Mouse (Mus musculus): ENCODE data around the gene Lin7a.

Lin7a gene

DNA sequence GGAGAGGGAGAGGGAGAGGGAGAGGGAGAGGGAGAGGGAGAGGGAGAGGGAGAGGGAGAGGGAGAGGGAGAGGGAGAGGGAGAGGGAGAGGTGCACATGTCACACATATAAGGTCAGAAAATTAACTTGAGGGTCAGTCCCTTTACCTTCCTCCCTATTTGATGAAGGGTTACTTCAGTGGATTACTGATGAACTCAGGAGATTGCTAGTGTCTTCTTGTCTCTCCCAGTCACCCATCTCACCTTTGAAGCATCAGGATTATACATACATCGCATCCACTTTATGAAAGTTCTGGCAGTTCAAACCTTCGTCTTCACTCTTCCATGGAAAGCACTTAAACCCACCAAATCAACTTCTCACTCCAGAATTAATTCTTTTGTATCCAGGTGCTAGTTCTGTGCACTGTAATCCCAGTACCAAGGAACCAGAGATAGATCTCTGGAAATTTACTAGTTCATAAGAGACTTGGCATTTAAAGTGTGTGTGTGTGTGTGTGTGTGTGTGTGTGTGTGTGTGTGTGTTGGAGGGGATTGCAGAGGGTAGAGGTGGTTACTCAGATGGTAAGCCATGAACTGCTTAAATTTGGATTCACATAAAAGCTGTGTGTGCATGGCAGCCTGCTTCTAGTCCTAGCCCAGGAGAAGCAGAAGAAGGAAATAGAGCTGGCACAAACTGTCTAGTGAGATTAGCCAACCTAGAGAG, 19.5 kb upstream of the Lin7a start:
- DNase-seq (ENCODE audit: low spot score): no peak

DNA sequence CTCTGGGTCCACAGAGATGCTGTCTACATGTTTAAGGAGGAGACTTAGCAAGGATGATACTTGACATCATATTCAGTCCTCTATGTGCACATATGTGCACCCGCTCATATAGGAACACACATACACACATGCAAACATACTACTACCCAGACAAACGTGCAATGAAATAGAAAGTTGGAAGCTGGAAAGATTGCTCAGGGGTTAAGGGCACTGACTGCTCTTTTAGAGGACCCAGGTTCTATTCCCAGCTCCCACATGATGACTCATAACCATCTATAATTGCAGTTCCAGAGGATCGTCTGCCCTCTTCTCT, 19.0 kb upstream of the Lin7a start:
- no peak for DNase-seq (ENCODE audit: low spot score)

DNA sequence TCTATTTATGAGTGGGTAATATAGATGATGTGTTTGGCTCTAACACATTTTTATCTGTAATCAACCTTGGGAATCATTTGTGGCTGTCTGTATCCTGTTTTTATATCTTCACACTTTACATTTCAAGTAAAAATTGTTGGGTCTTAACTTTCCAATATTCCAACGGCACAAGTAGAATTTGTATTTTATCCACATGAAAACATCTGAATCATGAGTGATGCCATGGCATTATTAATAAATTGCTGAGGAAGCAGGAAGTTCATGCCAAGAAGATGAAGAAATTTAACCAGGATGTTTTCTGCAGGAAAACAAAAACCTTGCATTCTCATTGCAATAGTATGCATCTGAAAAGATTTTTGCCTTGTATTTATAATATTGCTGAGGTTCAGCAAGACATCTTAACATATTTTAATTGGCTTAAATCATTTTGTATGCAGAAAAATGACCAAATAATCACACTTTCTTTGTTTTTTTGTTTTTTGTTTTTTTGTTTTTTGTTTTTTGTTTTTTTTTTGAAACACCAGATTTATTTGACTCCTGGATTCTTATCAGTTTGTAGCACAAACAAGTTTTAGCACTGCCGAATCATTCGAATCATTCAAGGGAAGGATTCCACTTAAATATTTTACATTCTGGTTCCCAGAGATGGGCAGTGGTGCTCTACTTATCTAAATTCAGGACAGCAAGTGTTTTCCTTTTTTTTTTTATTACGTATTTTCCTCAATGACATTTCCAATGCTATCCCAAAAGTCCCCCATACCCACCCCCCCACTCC, 18.1 kb upstream of the Lin7a start:
- DNase-seq (ENCODE audit: low spot score): no peak

GRCm38 (mm10) chr10:107254656-107255055, 16.8 kb upstream of the Lin7a start:
- DNase-seq (ENCODE audit: low spot score): no peak

DNA sequence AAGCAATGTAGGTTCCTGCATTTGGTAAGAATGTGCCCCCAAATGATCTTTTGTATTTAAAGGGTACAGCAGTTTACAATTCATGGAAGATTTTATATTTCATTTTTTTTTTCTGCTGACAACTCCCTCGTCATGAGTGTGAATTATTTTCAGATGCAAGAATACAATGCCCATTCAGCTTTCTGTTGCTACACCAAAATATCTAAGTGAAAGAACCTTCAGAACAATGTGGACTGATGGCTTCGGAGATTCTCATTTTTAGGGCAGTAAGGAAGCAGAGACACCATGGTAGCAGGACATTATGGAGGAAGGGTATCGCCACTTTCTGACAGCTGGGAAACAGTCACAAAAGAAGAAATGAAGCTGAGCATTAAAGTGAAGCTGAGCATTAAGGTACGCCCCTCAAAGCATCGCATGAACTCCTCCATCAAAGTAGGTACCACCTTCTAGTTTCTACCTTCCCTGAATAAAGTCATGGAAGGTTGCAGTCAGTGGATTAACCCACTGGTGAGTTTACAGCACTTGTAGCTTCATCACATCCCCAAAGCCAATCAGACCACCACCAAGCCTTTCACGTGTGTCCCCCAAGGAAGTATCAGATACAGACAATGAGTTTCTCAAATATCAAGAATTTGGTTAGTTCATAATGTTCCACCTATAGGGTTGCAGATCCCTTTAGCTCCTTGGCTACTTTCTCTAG, 16.0 kb upstream of the Lin7a start:
- DNase-seq (ENCODE audit: low spot score): no peak

DNA sequence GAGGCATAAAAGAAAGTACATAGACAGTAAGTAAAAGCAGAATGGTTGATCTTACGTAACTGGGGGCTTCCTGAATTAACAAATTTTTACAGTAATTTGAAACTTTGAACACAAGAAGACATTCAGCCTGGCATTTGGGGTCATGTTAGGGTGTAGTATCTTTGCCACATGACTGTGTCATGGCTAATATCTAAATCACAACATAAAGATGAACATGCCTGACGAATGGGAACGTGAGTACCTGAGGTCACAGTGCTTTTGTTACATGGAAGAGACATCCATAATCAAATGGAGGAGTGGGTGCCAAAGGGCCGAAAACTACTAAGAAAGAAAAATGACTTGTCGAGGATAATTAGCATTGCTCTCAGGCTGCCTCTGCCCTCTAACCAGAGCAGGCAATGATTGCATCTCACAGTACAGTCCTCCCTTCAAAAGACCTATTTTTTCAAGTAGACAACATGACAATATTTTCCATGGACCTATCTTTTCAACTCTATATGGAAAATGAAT, 15.0 kb upstream of the Lin7a start:
- DNase-seq (ENCODE audit: low spot score): no peak

GRCm38 (mm10) chr10:107260428-107260827, 11.1 kb upstream of the Lin7a start:
- no peak for DNase-seq (ENCODE audit: low spot score)

GRCm38 (mm10) chr10:107272131-107272803, 781 bp downstream of the Lin7a start:
- no peak for DNase-seq (ENCODE audit: low spot score)

DNA sequence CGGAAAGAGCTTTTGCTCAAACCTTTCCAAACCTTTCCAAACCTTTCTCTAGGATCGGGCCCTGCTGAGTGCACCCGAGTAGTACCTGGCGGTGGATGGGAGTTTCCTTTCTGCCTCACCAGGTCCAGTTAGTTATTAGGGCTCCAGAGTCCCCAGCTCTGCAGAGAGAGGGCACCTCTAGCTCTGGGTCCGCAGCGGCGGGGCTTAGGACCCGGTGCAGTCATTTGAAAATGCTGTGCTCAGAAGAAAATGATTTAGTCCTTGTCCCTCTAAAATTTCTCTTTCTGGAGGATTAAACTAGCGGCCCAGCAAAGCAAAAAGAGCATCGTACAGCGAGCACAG, 1.3 kb downstream of the Lin7a start:
- no peak for DNase-seq (ENCODE audit: low spot score)

GRCm38 (mm10) chr10:107273848-107274247, 2.4 kb downstream of the Lin7a start:
- DNase-seq (ENCODE audit: low spot score): no peak

GRCm38 (mm10) chr10:107274785-107275184, 3.3 kb downstream of the Lin7a start:
- DNase-seq (ENCODE audit: low spot score): no peak

- peak; percentile 44 for DNase-seq (ENCODE audit: low spot score)
Measured at GRCm38 (mm10) chr10:107276647-107277046, 5.2 kb downstream of the Lin7a start.

- DNase-seq (ENCODE audit: low spot score): no peak
Measured at GRCm38 (mm10) chr10:107293934-107294664, 22.6 kb downstream of the Lin7a start.

DNA sequence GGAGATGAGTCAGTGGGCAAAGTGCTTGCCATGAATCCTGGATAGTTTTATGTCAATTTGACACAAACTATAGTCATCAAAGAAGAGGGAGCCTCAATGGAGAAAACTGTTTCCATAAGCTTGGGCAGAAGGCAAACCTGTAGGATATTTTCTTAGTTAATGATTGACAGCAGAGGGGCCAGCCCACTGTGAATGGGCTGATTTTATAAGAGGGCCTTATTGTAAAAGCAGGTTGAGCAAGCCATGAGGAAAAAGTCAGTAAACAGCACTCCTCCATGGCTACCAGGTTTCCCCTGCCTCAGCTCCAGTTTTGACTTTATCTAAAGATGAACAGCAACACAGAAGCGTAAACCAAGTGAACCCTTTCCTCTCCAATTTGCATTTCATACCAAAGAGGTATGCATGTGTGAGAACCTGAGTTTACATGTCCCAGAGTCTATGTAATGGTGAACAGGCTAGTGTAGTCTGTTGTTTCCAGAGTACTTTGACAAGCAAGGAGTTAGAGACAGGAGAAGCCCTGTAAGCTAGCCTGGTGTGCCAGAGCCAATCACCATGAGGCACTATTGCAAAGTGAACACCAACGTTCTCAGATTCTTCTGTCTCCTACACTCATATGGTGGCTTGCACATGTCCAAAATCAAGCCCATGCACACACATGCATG, 29.2 kb downstream of the Lin7a start:
- DNase-seq (ENCODE audit: low spot score): no peak

DNA sequence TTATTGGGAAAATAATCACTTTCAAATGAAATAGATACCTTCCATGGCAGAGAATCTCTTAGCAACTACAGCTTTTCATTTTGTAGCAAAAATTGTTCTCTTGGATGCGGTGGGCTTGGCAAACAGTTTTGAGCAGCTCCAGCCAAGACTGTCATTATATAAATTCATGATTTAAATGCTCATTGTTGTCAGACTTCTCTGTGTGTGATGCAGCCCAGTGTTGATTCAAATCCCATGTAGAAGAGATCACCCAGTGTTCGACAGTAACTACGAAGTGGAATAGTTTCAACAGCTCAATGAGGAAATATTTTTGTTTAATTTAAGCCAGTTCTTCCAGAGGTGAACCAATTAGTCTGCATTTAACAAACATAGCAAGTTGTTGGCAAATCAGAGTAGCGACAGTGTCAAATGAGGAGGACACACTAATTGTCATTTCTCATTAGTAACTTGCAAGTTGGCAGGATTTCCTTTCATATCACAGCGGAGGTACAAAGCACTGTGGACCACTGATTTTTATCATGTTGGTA, 39.5 kb downstream of the Lin7a start:
- DNase-seq (ENCODE audit: low spot score): no peak

DNA sequence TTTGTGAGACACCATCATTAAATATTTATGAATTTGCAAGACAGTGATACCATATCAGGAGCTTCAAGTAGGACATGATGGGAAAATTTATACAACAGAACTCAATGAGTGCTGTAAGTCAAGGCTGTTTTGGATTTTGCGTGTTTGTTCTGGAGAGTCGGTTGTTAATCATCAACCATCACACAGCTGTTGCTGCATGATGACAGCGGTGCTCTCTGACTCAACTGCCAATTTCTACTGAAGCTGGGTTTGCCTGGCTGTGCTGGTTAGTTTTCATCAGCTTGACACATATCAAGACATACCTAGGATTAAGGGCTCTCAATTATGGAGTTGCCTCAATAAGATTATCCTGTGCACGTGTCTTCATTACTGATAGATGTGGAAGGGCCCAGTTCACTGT, 41.1 kb downstream of the Lin7a start:
- DNase-seq (ENCODE audit: low spot score): no peak

DNA sequence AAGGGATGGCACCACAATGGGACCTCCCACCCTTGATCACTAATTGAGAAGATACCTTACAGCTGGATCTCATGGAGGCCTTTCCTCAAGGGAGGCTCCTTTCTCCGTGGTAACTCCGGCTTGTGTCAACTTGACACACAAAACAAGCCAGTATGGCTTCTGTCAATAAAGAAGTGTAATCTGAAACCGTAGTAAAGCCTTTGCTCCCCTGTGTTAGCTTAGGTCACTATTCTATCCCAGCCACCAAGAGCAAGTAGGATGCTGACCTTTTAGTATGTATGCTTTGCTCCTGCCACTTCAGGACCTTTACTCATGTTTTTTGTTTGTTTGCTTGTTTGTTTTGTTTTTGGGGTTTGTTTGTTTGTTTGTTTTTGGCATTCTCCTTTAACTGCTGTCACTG, 41.9 kb downstream of the Lin7a start:
- no peak for DNase-seq (ENCODE audit: low spot score)

- DNase-seq (ENCODE audit: low spot score): no peak
Measured at GRCm38 (mm10) chr10:107315251-107315650, 43.8 kb downstream of the Lin7a start.

- no peak for DNase-seq (ENCODE audit: low spot score)
Measured at GRCm38 (mm10) chr10:107315681-107316080, 44.2 kb downstream of the Lin7a start.

GRCm38 (mm10) chr10:107316100-107316499, 44.6 kb downstream of the Lin7a start:
- no peak for DNase-seq (ENCODE audit: low spot score)

DNA sequence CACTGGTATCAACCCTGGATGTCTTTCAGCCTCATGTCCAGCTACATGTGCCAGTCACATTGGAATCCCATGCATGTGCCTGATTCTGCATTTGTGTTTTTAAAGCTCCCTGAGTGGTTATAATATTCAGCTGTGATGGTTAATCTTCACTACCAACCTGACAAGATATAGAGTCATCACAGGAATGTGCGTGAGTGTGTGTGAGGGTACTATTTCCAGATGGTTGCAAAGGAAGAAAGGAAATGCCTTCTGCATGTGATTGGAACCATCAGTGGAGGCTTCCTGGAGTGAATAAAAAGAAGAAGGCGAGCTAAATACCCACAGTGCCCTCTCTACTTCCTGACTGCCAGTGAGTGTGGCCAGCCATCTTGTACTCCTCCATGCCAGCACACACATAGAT, 48.2 kb downstream of the Lin7a start:
- DNase-seq (ENCODE audit: low spot score): no peak
